Comparison of ENCODE assay signal across 8 mouse cellular contexts in the genomic region with DNA sequence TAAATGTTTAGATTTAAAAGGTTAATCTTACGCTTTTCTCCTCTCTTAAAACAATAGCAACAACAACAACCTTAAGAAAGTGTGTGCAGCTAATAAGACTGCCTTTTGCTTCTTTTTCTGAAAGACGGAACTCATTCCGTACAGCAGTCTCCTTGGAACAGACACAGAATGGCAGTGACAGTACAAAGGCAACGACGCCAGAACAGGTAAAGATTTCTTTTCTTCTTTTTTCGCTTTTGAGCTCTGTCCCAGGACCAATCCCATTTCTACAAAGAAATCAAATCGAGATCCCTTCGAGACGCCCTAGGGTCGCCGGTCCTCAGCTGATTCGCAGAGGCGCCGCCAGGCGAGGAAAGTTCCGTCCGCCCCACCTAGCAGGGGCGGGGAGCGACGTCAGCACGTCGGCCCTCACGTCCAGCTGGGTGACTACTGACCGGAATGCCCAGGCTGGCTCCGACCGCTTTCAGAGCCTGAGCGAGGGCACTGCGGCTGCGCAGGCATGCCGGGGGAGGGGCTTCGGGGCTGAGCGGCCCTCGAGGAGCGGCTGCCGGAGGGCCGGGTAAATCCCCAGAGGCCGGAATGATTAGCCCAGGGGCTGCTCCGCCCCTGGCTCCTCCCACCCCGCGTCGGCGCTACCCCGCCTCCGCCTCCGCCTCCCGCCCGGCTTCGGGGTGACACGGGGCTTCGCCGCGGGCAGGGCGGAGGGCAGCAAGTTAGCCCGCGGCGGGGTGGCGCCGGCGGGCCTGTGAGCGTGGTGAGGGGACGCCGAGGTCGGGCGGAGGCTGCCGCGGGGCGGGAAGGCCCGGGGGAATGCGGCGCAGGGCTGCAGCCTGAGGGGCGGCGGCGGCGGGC. TPM values are rescaled to one million over a fixed set of nuclear protein-coding genes. Genes with fewer than 3 reads are reported as not detected.
DNase-seq lines count a peak whose midpoint lies in the region; ATAC-seq lines count a peak whose summit lies in the region.

A gene (plus strand): TSS at position 668 of the 852 bp plus-strand sequence.

- peak within 1 kb of the TSS; percentile 97 for H3K27ac ChIP-seq in hindbrain, embryonic 16.5 days (ENCODE audit: low read depth, low read length)
- peak within 1 kb of the TSS; percentile 71 for H3K27ac ChIP-seq in macrophage

- H3K27me3 ChIP-seq in hindbrain, embryonic 16.5 days (replicated peaks; ENCODE audit: control insufficient read depth, insufficient read depth, low read length): no peaks in the 10 kb centered on the region

- peak within 1 kb of the TSS; percentile 67 for H3K4me2 ChIP-seq in hindbrain, embryonic 16.5 days (ENCODE audit: low read length)

- H3K9me3 ChIP-seq in hindbrain, embryonic 16.5 days (ENCODE audit: control insufficient read depth, low read length): no peaks in the 10 kb centered on the region

- peak; percentile 90 for DNase-seq in WW6 (ENCODE audit: low read depth, low spot score)
- peak; percentile 96 to 99 for DNase-seq in cerebellum, postnatal 4 days (ENCODE audit: low spot score in 2 of 2)
- DNase-seq in gastrocnemius, adult 18-20 months (ENCODE audit: low spot score): peak; percentile 99
- peak; percentile 98 to 99 for DNase-seq in left cerebral cortex, adult 18-20 months (ENCODE audit: low spot score in 2 of 2)
- DNase-seq in right cerebral cortex, adult 18-20 months: peak; percentile 99
- DNase-seq in urinary bladder, postnatal 10 days (ENCODE audit: low spot score): peak; percentile 93

- ATAC-seq in hindbrain, embryonic 16.5 days: peak; percentile 99

- H3K36me3 ChIP-seq in hindbrain, embryonic 16.5 days (ENCODE audit: control insufficient read depth, insufficient read depth, low read length): no peaks in the 10 kb centered on the region
- no peaks in the 10 kb centered on the region for H3K36me3 ChIP-seq in macrophage (ENCODE audit: inconsistent target)

- peak within 1 kb of the TSS; percentile 96 for H3K4me3 ChIP-seq in hindbrain, embryonic 16.5 days (ENCODE audit: low read length)
- H3K4me3 ChIP-seq in macrophage (ENCODE audit: inconsistent target): peak within 1 kb of the TSS; percentile 94

- H3K9ac ChIP-seq in hindbrain, embryonic 16.5 days (ENCODE audit: low read depth, low read length): peak within 1 kb of the TSS; percentile 96

- under 1% methylated on average over 63 of the region's 74 CpGs for WGBS in hindbrain, embryonic 16.5 days
- under 1% methylated on average over 54 of the region's 74 CpGs for WGBS in macrophage (ENCODE audit: missing documents)

- H3K4me1 ChIP-seq in hindbrain, embryonic 16.5 days (ENCODE audit: control insufficient read depth, insufficient read depth, low read depth, low read length): peaks cover 12% of the 10 kb centered on the region

- H3K79me2 ChIP-seq in macrophage (ENCODE audit: inconsistent target): peaks cover 24% of the 10 kb centered on the region

RNA-seq across cellular contexts. Expression of the gene that starts here (rescaled TPM):
- 10 to 100 TPM; 23.7 to 24.0 TPM for total RNA-seq in gastrocnemius, adult 18-20 months (2021)
- 6.3 and 6.6 TPM in 2 replicates for polyA plus RNA-seq in hindbrain, embryonic 16.5 days (2015; fragmentation: Nextera tagmentation; extraction: Ambion mirVana)
- 10 to 100 TPM; 26.2 to 26.5 TPM for total RNA-seq in left cerebral cortex, adult 18-20 months (2021)
- total RNA-seq in macrophage (2018; cell fraction: chromatin; rRNA removed): 100 to 1,000 TPM; 124 to 313 (median 165) TPM
- total RNA-seq in macrophage (2018; cell fraction: cytosol; rRNA removed): 10 to 100 TPM in 16 of 26 experiments, 1 to 10 TPM in 10; 6.4 to 21.5 (median 12.6) TPM
- 100 to 1,000 TPM in 9 of 26 experiments, 10 to 100 TPM in 17; 42.5 to 159 (median 94.1) TPM for total RNA-seq in macrophage (2018; cell fraction: nucleus; rRNA removed)
- polyA plus RNA-seq in macrophage (2018): 2.6 to 4.5 TPM (median 4.4 TPM) in 3 replicates

Comparison
In these comparisons a context has a peak if more than half of its experiments do, and no peak if none do; other contexts are left out.
1. Peak in every context shown above with its lines: DNase-seq, ATAC-seq, H3K4me3 ChIP-seq and H3K27ac ChIP-seq.